Mouse (Mus musculus) liver, adult 2 months (tissue): ENCODE measurements around the gene A1cf. TPM values are rescaled to one million over a fixed set of nuclear protein-coding genes. Genes with fewer than 3 reads are reported as not detected.

Experiments
- DNase-seq: peaks from one replicate; pipeline ENCODE4 v3.0.0-alpha.2; 2011; ENCODE audit warnings: low read depth, low spot score; ENCODE audit errors: extremely low read depth
- H3K27ac ChIP-seq: fragments of 200-500 bp; replicated peaks from 2 replicates; pipeline ENCODE4 v1.5.1; 2012; ENCODE audit warnings: low read depth, mild to moderate bottlenecking, control low read depth, inconsistent platforms, low read length; ENCODE audit not compliant: insufficient read depth
- H3K27me3 ChIP-seq: fragments of 200-500 bp; 2 replicates; pipeline ENCODE4 v1.6.1; 2012; ENCODE audit warnings: mild to moderate bottlenecking, moderate library complexity, low read length, inconsistent platforms; ENCODE audit not compliant: control insufficient read depth, insufficient read depth
- H3K36me3 ChIP-seq: fragments of 200-500 bp; 2 replicates; pipeline ENCODE4 v1.6.1; 2012; ENCODE audit warnings: low read length, inconsistent platforms; ENCODE audit not compliant: control insufficient read depth, insufficient read depth
- H3K4me1 ChIP-seq: fragments of 200-500 bp; 2 replicates; pipeline ENCODE4 v1.6.1; 2011; ENCODE audit warnings: low read length; ENCODE audit not compliant: control insufficient read depth, insufficient read depth
- H3K4me3 ChIP-seq: fragments of 200-500 bp; 2 replicates; pipeline ENCODE4 v1.5.1; 2011; ENCODE audit warnings: low read depth, mild to moderate bottlenecking, control low read depth, low read length, moderate library complexity; ENCODE audit not compliant: insufficient read depth
- H3K79me2 ChIP-seq: fragments of 200-500 bp; 2 replicates; pipeline ENCODE4 v1.6.1; 2012; ENCODE audit warnings: inconsistent platforms, mild to moderate bottlenecking, low read length, moderate library complexity; ENCODE audit not compliant: control insufficient read depth, insufficient read depth
- H3K9ac ChIP-seq: fragments of 200-500 bp; 2 replicates; pipeline ENCODE4 v1.6.1; 2012; ENCODE audit warnings: low read depth, mild to moderate bottlenecking, control low read depth, inconsistent platforms, low read length
- CTCF ChIP-seq: fragments of 200-500 bp; IDR thresholded peaks from 2 replicates; pipeline ENCODE4 v1.5.1; 2011; ENCODE audit warnings: low read depth, low read length, control low read depth
- POLR2A ChIP-seq: fragments of 200-500 bp; IDR thresholded peaks from 2 replicates; pipeline ENCODE4 v1.6.1; 2011; ENCODE audit warnings: low read length, control low read depth; ENCODE audit not compliant: insufficient read depth; ENCODE audit errors: extremely low read depth
- WGBS: fragments of 180-500 bp; shearing (Covaris S2); methylation state at CpG from one replicate; pipeline ENCODE4 v1.1.7; 2018; 5-methylcytosine and 5-hydroxymethylcytosine counted together
- polyA plus RNA-seq: library from polyadenylated mRNA; depleted of rRNA; stranded (reverse); fragments of >200 nt; gene quantifications from 2 replicates; pipeline ENCODE4 v1.2.3, GENCODE M21; 2012; rRNA removed
- total RNA-seq: library from RNA; depleted of rRNA; stranded (reverse); fragments of >200 nt; gene quantifications from 2 replicates; pipeline ENCODE4 v1.2.3, GENCODE M21; 2014; rRNA removed

The A1cf gene
- total and polyA plus RNA-seq, 2 experiments, result 53.4 to 117 TPM

GRCm38 (mm10) chr19:31971998-31972397 lies 103.4 kb downstream of the A1cf start:
- no peaks in the 10 kb centered on the region for H3K79me2 ChIP-seq
- peak; percentile 34 for DNase-seq
- no peak overlapping the region for H3K27ac ChIP-seq
- 8% methylated on average over 6 of the region's 6 CpGs for WGBS
- no peak overlapping the region for H3K9ac ChIP-seq
- peak; percentile 96 for TF ChIP-seq CTCF
- TF ChIP-seq POLR2A, result no peak
- H3K36me3 ChIP-seq, result no peaks in the 10 kb centered on the region
- H3K4me3 ChIP-seq, result no peak overlapping the region
- H3K27me3 ChIP-seq, result no peaks in the 10 kb centered on the region
- H3K4me1 ChIP-seq, result no peaks in the 10 kb centered on the region

- H3K27ac ChIP-seq, result no peak overlapping the region
- TF ChIP-seq CTCF, result no peak
- no peak for TF ChIP-seq POLR2A
- H3K9ac ChIP-seq, result no peak overlapping the region
- H3K4me3 ChIP-seq, result no peak overlapping the region
- 55% methylated on average over 2 of the region's 2 CpGs for WGBS
- no peaks in the 10 kb centered on the region for H3K27me3 ChIP-seq
- H3K4me1 ChIP-seq, result no peaks in the 10 kb centered on the region
- DNase-seq, result no peak
- H3K79me2 ChIP-seq, result no peaks in the 10 kb centered on the region
- H3K36me3 ChIP-seq, result no peaks in the 10 kb centered on the region
These were observed 107.3 kb downstream of the A1cf start for GRCm38 (mm10) chr19:31975882-31976281.

GRCm38 (mm10) chr19:31991057-31991456 lies 122.5 kb downstream of the A1cf start:
- H3K27ac ChIP-seq, result no peak overlapping the region
- H3K4me3 ChIP-seq, result no peak overlapping the region
- no peak overlapping the region for H3K9ac ChIP-seq
- no peaks in the 10 kb centered on the region for H3K27me3 ChIP-seq
- peaks cover 5% of the 10 kb centered on the region for H3K36me3 ChIP-seq
- 93% methylated on average over 6 of the region's 6 CpGs for WGBS
- no peaks in the 10 kb centered on the region for H3K4me1 ChIP-seq
- H3K79me2 ChIP-seq, result no peaks in the 10 kb centered on the region
- no peak for DNase-seq
- TF ChIP-seq POLR2A (no peak), CTCF (no peak)

GRCm38 (mm10) chr19:31996916-31997315 lies 128.4 kb downstream of the A1cf start:
- WGBS, result 98% methylated on average over 3 of the region's 3 CpGs
- H3K36me3 ChIP-seq, result peaks cover 4% of the 10 kb centered on the region; the same call in 1 of the 2 replicates
- H3K4me1 ChIP-seq, result no peaks in the 10 kb centered on the region
- no peak for DNase-seq
- no peak overlapping the region for H3K4me3 ChIP-seq
- TF ChIP-seq POLR2A (no peak), CTCF (no peak)
- H3K27me3 ChIP-seq, result no peaks in the 10 kb centered on the region
- H3K9ac ChIP-seq, result no peak overlapping the region
- H3K27ac ChIP-seq, result no peak overlapping the region
- H3K79me2 ChIP-seq, result no peaks in the 10 kb centered on the region

Other genes starting within 250 kb of the A1cf start
- gene Prkg1, start 103.7 kb upstream of the A1cf start, total RNA-seq, result 3.4 TPM in 2 replicates
- gene Prkg1, start 103.7 kb upstream of the A1cf start, polyA plus RNA-seq, result 0.15 and 0.27 TPM in 2 replicates
- 16.6 and 16.7 TPM in 2 replicates for gene Asah2, start 239.4 kb downstream of the A1cf start, total RNA-seq
- gene Asah2, start 239.4 kb downstream of the A1cf start, polyA plus RNA-seq, result 5.1 and 7.8 TPM in 2 replicates